Mouse (Mus musculus): ENCODE data around the gene Lce3b. TPM values are rescaled to one million over a fixed set of nuclear protein-coding genes. Genes with fewer than 3 reads are reported as not detected.

The Lce3b gene
- total RNA-seq (2017) = not detected in 2 replicates

DNA sequence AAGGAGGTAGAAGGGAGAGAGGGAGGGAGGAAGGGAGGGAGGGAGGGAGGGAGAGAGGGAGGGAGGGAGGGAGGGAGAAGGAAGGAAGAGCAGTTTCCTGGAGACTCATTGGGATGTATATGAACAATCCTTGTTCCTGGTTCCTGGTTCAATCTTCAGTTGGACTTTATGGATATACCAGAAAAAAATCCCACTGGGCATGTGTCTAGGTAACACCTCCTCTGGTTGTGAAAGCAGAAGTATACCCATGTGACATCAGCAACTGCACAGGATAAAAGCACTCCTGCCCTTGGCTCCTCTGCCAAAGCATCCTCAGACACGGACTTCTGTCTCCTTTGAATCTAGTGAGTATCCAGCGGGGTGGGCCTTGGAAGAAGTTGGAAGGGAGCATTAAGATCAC, at the start of gene Lce3b:
Gene Lce3b, plus strand, starts transcription at position 301 of the 400 bp plus-strand sequence.
- ATAC-seq (replicated peaks in 1 of 2; ENCODE audit: insufficient read depth in 1 of 2, low FRiP score in 2 of 2, low TSS enrichment in 1 of 2, low read depth in 1 of 2, poor library complexity in 2 of 2, severe bottlenecking in 2 of 2) = no peak

DNA sequence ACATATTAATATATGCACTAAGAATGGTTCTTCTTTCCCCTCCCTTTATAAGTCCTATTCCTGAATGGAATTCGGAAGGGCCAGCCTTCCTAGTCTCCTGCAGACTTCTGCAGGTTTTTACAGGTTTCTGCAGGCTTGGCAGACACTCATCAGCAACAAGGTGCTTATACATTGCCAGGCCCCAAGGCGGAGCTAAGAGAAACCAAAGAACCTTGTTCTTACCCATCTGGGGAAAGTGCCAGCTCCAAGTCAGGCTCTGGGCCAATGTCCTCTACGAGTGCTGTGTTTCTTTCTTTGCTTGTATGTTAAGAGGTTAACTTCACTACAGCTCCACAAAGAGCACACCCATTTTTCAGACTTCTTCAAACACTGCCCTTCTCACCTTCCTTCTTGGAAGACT, 38.7 kb upstream of the Lce3b start:
- ATAC-seq (replicated peaks in 1 of 2; ENCODE audit: insufficient read depth in 1 of 2, low FRiP score in 2 of 2, low TSS enrichment in 1 of 2, low read depth in 1 of 2, poor library complexity in 2 of 2, severe bottlenecking in 2 of 2) = no peak

DNA sequence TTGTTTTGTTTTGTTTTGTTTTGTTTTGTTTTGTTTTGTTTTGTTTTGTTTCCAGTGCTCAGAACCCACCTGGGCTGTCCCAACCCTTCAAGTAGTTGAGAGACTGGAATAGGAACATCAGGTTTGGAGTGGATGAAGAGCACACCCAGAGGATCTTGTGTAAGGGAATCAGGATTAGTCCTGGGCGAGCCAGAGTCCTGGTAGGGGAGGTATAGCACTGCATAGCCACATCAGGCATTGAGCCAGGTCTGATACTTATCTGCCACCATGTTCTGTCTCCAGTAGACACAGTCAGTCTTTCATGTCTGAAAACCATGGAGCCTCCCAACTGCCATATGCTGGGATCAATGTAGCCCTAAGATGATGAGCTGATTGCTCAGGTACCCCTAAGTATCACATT, 38.3 kb upstream of the Lce3b start:
- no peak for ATAC-seq (replicated peaks in 1 of 2; ENCODE audit: insufficient read depth in 1 of 2, low FRiP score in 2 of 2, low TSS enrichment in 1 of 2, low read depth in 1 of 2, poor library complexity in 2 of 2, severe bottlenecking in 2 of 2)

DNA sequence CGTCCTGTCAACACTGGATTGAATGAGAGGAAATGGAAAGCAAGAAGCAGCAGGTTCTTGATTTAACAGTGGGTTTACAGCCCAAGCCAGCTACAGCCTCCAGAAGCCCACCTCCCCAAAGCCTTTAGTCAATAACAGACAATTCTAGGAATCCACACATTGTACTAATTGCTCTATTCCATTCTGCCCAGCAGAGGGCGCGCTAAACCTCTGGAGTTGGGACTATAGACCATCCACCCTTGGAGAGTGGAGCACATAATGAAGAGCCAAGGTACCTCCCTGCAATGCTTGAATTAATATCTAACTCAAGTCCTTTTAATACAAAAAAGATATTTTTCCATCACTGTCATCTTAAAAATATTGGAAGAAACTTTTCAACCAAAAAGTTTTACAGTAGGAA, 29.8 kb upstream of the Lce3b start:
- peak in 1 of 2 experiments; percentile 56; a peak in 3 of 4 replicates for ATAC-seq (replicated peaks in 1 of 2; ENCODE audit: insufficient read depth in 1 of 2, low FRiP score in 2 of 2, low TSS enrichment in 1 of 2, low read depth in 1 of 2, poor library complexity in 2 of 2, severe bottlenecking in 2 of 2)

DNA sequence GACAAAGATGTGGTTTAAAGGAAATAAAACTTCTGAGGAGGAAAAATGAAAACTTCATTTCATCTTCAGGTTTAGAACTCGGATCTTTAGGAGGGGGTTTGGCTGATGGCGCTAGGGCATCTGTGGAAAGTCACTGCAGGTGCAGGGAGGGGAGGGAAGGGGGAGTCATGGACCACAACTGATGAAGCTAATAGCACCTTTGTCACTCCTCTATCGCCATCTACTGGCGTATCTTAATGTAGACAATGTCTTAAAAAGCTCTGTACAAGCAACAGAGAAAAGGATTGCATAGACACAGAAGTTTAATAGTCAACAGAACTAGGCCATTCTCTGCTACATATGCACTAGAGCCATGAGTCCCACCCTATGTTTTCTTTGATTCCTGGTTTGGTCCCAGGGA, 29.1 kb upstream of the Lce3b start:
- peak; percentile 29 to 42; a peak in 1 of 4 replicates for ATAC-seq (replicated peaks in 1 of 2; ENCODE audit: insufficient read depth in 1 of 2, low FRiP score in 2 of 2, low TSS enrichment in 1 of 2, low read depth in 1 of 2, poor library complexity in 2 of 2, severe bottlenecking in 2 of 2)

DNA sequence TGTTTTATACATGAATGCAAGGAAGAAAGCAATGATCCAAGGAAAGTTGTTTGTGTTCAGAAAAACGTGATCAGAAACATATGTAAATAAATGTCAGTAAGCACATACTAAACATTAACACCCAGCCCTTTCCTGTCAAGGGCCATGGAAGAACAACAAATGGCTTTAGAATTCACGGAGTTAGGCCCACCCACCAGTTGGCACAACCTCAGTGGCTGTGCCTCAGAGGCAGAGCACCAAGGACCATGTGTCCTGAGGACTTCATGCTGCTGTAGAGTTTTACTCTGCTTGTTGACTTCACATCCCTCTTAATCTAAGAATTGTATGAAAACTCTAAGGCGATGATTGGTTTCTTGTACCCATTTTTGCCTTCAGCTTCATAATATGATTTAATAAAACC, 27.6 kb upstream of the Lce3b start:
- ATAC-seq (replicated peaks in 1 of 2; ENCODE audit: insufficient read depth in 1 of 2, low FRiP score in 2 of 2, low TSS enrichment in 1 of 2, low read depth in 1 of 2, poor library complexity in 2 of 2, severe bottlenecking in 2 of 2) = no peak

DNA sequence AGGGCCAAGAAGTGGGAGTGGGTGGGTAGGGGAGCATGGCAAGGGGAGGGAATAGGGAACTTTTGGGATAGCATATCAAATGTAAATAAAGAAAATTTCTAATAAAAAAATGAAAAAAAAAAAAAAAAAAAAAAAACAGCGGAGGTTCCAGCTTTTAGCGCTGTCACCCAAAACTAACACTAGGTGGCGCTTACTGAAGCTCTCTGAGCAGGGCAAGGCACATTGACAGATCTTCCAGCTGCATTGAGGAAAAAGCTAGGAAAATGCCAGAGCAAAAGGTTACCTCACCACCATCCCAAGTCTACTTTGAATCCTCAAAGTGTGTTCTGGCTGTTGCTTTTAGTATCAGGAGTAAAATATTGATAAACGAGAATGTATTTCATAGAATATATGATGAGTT, 25.2 kb upstream of the Lce3b start:
- ATAC-seq (replicated peaks in 1 of 2; ENCODE audit: insufficient read depth in 1 of 2, low FRiP score in 2 of 2, low TSS enrichment in 1 of 2, low read depth in 1 of 2, poor library complexity in 2 of 2, severe bottlenecking in 2 of 2) = no peak

DNA sequence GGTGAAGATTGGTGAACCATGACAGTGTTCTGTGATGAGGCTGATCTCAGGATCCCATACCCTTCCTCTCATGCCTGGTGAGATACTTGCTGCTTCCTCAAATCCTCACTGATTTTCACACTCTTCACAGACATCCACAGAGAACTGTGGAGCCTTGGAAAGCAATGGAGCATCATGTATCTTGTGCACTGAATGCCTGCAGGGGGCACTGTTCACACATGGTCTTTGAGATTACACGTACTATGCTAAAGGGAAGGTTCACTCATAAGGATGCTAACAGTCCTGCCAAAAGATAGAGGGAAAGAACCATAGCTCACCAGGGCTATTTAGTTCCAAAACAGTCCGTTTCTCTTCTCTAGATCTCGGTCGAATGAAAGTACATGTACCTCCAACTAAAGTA, 12.4 kb upstream of the Lce3b start:
- ATAC-seq (replicated peaks in 1 of 2; ENCODE audit: insufficient read depth in 1 of 2, low FRiP score in 2 of 2, low TSS enrichment in 1 of 2, low read depth in 1 of 2, poor library complexity in 2 of 2, severe bottlenecking in 2 of 2) = no peak

DNA sequence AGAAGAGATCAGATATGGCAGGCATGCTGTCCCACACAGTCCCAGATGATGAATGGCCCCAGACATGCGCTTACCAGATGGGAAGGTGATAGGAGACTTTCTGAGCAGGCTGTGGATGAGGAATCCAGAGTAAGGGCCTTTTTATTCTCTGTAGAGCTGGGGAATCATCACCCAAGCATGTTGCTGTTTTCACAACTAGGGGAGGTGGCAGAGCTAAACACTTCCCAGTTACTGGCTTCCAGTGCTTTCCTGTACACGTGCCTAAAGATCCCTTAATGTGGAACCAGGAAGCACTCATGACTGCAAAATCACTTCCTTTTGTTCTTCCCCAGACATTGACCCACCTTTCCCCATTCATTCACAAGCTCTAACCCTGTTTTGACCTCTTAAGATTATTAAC, 6.6 kb upstream of the Lce3b start, which contains the start of gene Lce3a:
Gene Lce3a, minus strand, starts transcription at position 101 of the 400 bp plus-strand sequence.
- no peak for ATAC-seq (replicated peaks in 1 of 2; ENCODE audit: insufficient read depth in 1 of 2, low FRiP score in 2 of 2, low TSS enrichment in 1 of 2, low read depth in 1 of 2, poor library complexity in 2 of 2, severe bottlenecking in 2 of 2)

DNA sequence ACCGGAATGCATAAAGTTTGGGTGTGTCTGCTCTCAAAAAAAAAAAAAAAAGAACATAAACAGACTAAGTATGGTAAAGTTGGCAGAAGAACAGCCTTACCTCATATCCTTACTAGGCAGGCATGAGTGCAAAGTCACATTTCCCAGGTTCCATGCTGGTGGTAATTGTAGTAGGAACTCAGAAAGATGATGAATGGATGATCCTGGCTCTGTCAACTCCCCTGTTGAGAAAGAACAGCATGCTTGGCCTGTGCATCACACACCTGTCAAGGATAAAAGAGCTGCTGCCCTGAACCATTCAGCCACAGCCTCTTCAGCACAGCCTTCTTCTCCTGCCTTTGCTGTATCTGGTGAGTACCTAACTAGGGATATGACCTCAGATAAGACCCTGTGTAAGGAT, 11.4 kb downstream of the Lce3b start, which contains the start of gene Lce3c:
Gene Lce3c, plus strand, starts transcription at position 301 of the 400 bp plus-strand sequence.
- no peak for ATAC-seq (replicated peaks in 1 of 2; ENCODE audit: insufficient read depth in 1 of 2, low FRiP score in 2 of 2, low TSS enrichment in 1 of 2, low read depth in 1 of 2, poor library complexity in 2 of 2, severe bottlenecking in 2 of 2)

DNA sequence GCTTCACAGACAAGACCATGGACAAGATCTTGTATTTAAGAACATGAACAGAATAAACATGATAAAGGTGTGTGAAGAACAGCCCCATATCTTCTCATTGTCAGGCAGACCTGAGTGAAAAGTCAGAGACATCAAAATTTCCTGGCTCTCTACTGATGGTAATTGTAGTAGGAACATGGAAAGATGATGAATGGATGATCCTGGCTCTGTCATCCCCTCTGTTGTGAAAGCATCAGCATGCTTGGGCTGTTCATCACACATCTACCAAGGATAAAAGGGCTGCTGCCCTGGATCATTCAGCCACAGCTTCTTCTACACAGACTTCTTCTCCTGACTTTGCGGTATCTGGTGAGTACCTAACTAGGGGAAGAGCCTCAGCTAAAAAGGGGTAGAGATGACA, 24.3 kb downstream of the Lce3b start, which contains the start of gene Lce3d:
Gene Lce3d, plus strand, starts transcription at position 301 of the 400 bp plus-strand sequence.
- ATAC-seq (replicated peaks in 1 of 2; ENCODE audit: insufficient read depth in 1 of 2, low FRiP score in 2 of 2, low TSS enrichment in 1 of 2, low read depth in 1 of 2, poor library complexity in 2 of 2, severe bottlenecking in 2 of 2) = no peak

DNA sequence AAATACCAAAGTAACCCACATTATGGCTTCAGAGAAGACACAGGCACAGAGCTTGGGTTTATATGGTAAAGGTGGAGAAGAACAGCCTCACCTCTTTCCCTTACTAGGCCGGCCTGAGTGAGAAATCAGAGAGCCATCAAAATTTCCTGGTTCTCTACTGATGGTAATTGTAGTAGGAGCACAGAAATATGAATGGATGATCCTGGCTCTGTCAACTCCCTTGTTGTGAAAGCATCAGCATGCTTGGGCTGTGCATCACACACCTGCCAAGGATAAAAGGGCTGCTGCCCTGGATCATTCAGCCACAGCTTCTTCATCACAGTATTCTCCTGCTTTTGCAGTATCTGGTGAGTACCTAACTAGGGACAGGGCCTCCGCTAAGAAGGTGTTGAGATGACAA, 34.0 kb downstream of the Lce3b start, which contains the start of gene Lce3e:
Gene Lce3e, plus strand, starts transcription at position 301 of the 400 bp plus-strand sequence.
- no peak for ATAC-seq (replicated peaks in 1 of 2; ENCODE audit: insufficient read depth in 1 of 2, low FRiP score in 2 of 2, low TSS enrichment in 1 of 2, low read depth in 1 of 2, poor library complexity in 2 of 2, severe bottlenecking in 2 of 2)

DNA sequence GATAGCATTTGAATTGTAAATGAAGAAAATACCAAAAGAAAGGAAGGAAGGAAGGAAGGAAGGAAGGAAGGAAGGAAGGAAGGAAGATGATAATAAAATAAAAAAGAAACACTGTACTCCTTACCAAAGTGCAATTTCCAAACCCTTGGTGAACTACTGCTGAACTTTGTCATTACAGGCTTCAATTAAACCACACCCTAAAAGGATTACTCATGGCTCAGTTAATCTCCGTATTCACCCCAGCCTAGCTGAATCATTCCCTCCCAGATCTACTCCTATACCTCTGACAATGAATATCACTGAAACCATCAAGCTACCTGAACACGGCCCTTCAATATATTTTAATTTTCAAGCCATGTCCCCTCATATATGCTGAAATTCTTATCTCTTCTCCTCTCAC, 45.7 kb downstream of the Lce3b start:
- ATAC-seq (replicated peaks in 1 of 2; ENCODE audit: insufficient read depth in 1 of 2, low FRiP score in 2 of 2, low TSS enrichment in 1 of 2, low read depth in 1 of 2, poor library complexity in 2 of 2, severe bottlenecking in 2 of 2) = no peak

Other genes starting within 250 kb of the Lce3b start
- gene Lce1d, start 245.8 kb upstream of the Lce3b start, total RNA-seq (2017) = not detected in 2 replicates
- gene Lce1e, start 223.9 kb upstream of the Lce3b start, total RNA-seq (2017) = not detected in 2 replicates
- gene Lce1f, start 212.6 kb upstream of the Lce3b start, total RNA-seq (2017) = not detected in 2 replicates
- not detected in 2 replicates for gene Gm38119, start 193.9 kb upstream of the Lce3b start, total RNA-seq (2017)
- not detected in 2 replicates for gene Lce1g, start 180.6 kb upstream of the Lce3b start, total RNA-seq (2017)
- gene Lce1h, start 167.9 kb upstream of the Lce3b start, total RNA-seq (2017) = not detected in 2 replicates
- not detected in 2 replicates for gene Lce1i, start 154.1 kb upstream of the Lce3b start, total RNA-seq (2017)
- gene Lce1j, start 142.5 kb upstream of the Lce3b start, total RNA-seq (2017) = not detected in 2 replicates
- not detected in 2 replicates for gene Lce1k, start 125.1 kb upstream of the Lce3b start, total RNA-seq (2017)
- not detected in 2 replicates for gene Kprp, start 105.7 kb upstream of the Lce3b start, total RNA-seq (2017)
- not detected in 2 replicates for gene Lce1l, start 81.7 kb upstream of the Lce3b start, total RNA-seq (2017)
- not detected in 2 replicates for gene 2310050C09Rik, start 62.8 kb upstream of the Lce3b start, total RNA-seq (2017)
- gene Lce3a, start 6.7 kb upstream of the Lce3b start, total RNA-seq (2017) = not detected in 2 replicates
- gene Lce3c, start 11.5 kb downstream of the Lce3b start, total RNA-seq (2017) = not detected in 2 replicates
- gene Lce3d, start 24.4 kb downstream of the Lce3b start, total RNA-seq (2017) = not detected in 2 replicates
- not detected in 2 replicates for gene Lce3e, start 34.1 kb downstream of the Lce3b start, total RNA-seq (2017)
- not detected in 2 replicates for gene Lce3f, start 59.2 kb downstream of the Lce3b start, total RNA-seq (2017)
- not detected in 2 replicates for gene Crct1, start 82.7 kb downstream of the Lce3b start, total RNA-seq (2017)
- gene Lce1m, start 86.1 kb downstream of the Lce3b start, total RNA-seq (2017) = not detected in 2 replicates
- gene Gm4858, start 135.8 kb downstream of the Lce3b start, total RNA-seq (2017) = not detected in 2 replicates
- not detected in 2 replicates for gene Crnn, start 211.8 kb downstream of the Lce3b start, total RNA-seq (2017)

Measured in hematopoietic stem cell, adult 5-6 weeks (primary cell).